Mouse (Mus musculus) midbrain, embryonic 13.5 days (tissue): ENCODE data around the gene Gtf2ird1. TPM values are rescaled to one million over a fixed set of nuclear protein-coding genes. Genes with fewer than 3 reads are reported as not detected.
"Not testable (repeated sequence)": the region's sequence is repeated elsewhere in the genome, so short reads cannot be mapped to it uniquely, and the experiment has no call there.

ENCODE experiments used
- ATAC-seq: fragments of 200-750 bp; cut with Nextera tagmentation; 2 replicates; pipeline ENCODE4 v1.8.0; 2017; ENCODE audit warnings: mild to moderate bottlenecking, moderate TSS enrichment, moderate library complexity
- H3K27ac ChIP-seq: fragments of 300-500 bp; sonication (generic); 2 replicates; pipeline ENCODE4 v1.5.1; 2015; ENCODE audit warnings: inconsistent platforms, mild to moderate bottlenecking, moderate library complexity
- H3K27me3 ChIP-seq: fragments of 300-500 bp; sonication (generic); 2 replicates; pipeline ENCODE4 v1.6.1; 2015; ENCODE audit warnings: mild to moderate bottlenecking, inconsistent platforms
- H3K36me3 ChIP-seq: fragments of 300-500 bp; sonication (generic); 2 replicates; pipeline ENCODE4 v1.6.1; 2015; ENCODE audit warnings: mild to moderate bottlenecking, inconsistent platforms
- H3K4me1 ChIP-seq: fragments of 300-500 bp; sonication (generic); replicated peaks from 2 replicates; pipeline ENCODE4 v1.6.1; 2015; ENCODE audit warnings: inconsistent platforms
- H3K4me2 ChIP-seq: fragments of 300-500 bp; sonication (generic); replicated peaks from 2 replicates; pipeline ENCODE4 v1.6.1; 2015; ENCODE audit warnings: moderate library complexity, mild to moderate bottlenecking, inconsistent platforms
- H3K4me3 ChIP-seq: fragments of 300-500 bp; sonication (generic); replicated peaks from 2 replicates; pipeline ENCODE4 v1.5.1; 2015; ENCODE audit warnings: mild to moderate bottlenecking, inconsistent platforms
- H3K9ac ChIP-seq: fragments of 300-500 bp; sonication (generic); replicated peaks from 2 replicates; pipeline ENCODE4 v1.6.1; 2015; ENCODE audit warnings: mild to moderate bottlenecking, inconsistent platforms
- H3K9me3 ChIP-seq: fragments of 300-500 bp; sonication (generic); 2 replicates; pipeline ENCODE4 v1.6.1; 2016; ENCODE audit warnings: mild to moderate bottlenecking, inconsistent platforms
- WGBS: fragments of 180-500 bp; shearing (Covaris S2); methylation state at CpG from one replicate; pipeline ENCODE4 v1.1.7; 2015; 5-methylcytosine and 5-hydroxymethylcytosine counted together
- polyA plus RNA-seq: library from polyadenylated mRNA; unstranded; fragments of >200 nt; fragmentation: Nextera tagmentation; extraction: Ambion mirVana; gene quantifications from 2 replicates; pipeline ENCODE4 v1.2.1, GENCODE M21; 2015

Gtf2ird1 gene
- polyA plus RNA-seq, 1 experiment from 2014 or later, result 96.6 TPM

- H3K27ac ChIP-seq, result no peak overlapping the region
- 96% methylated on average over 2 of the region's 2 CpGs for WGBS
- no peak for ATAC-seq
Observed at GRCm38 (mm10) chr5:134457371-134457770, 855 bp upstream of the Gtf2ird1 start.

GRCm38 (mm10) chr5:134455914-134456423 is 547 bp downstream of the Gtf2ird1 start:
- Histone ChIP-seq H3K4me2 (peak overlapping the region; percentile 78), H3K9me3 (peaks cover 5% of the 10 kb centered on the region; the same call in 1 of the 2 replicates), H3K4me1 (peaks cover 27% of the 10 kb centered on the region), H3K27ac (peak overlapping the region; percentile 89), H3K27me3 (no peaks in the 10 kb centered on the region), H3K9ac (peak overlapping the region; percentile 84), H3K4me3 (peak overlapping the region; percentile 72), H3K36me3 (peaks cover 23% of the 10 kb centered on the region)
- under 1% methylated on average over 17 of the region's 17 CpGs for WGBS
- peak; percentile 62 for ATAC-seq

More at GRCm38 (mm10) chr5:134457371-134457770, 855 bp upstream of the Gtf2ird1 start:
- no peaks in the 10 kb centered on the region for H3K9me3 ChIP-seq
- H3K36me3 ChIP-seq, result peaks cover 10% of the 10 kb centered on the region
- no peak overlapping the region for H3K4me2 ChIP-seq
- no peaks in the 10 kb centered on the region for H3K27me3 ChIP-seq
- peaks cover 27% of the 10 kb centered on the region for H3K4me1 ChIP-seq
- no peak overlapping the region for H3K9ac ChIP-seq
- no peak overlapping the region for H3K4me3 ChIP-seq

- under 1% methylated on average over 21 of the region's 21 CpGs for WGBS
Observed at GRCm38 (mm10) chr5:134455186-134455895, 1.2 kb downstream of the Gtf2ird1 start.

GRCm38 (mm10) chr5:134454421-134454820 is 2.1 kb downstream of the Gtf2ird1 start:
- H3K9me3 ChIP-seq, result peaks cover 5% of the 10 kb centered on the region; the same call in 1 of the 2 replicates
- peaks cover 28% of the 10 kb centered on the region for H3K36me3 ChIP-seq
- WGBS, result 24% methylated on average over 9 of the region's 9 CpGs
- no peak for ATAC-seq
- H3K27me3 ChIP-seq, result no peaks in the 10 kb centered on the region
- peak overlapping the region; percentile 72 for H3K4me3 ChIP-seq
- peak overlapping the region; percentile 78 for H3K4me2 ChIP-seq
- H3K27ac ChIP-seq, result peak overlapping the region; percentile 89
- peak overlapping the region; percentile 84 for H3K9ac ChIP-seq
- peaks cover 27% of the 10 kb centered on the region for H3K4me1 ChIP-seq

More at GRCm38 (mm10) chr5:134455186-134455895, 1.2 kb downstream of the Gtf2ird1 start:
- Histone ChIP-seq H3K4me2 (peak overlapping the region; percentile 78), H3K27me3 (no peaks in the 10 kb centered on the region), H3K4me1 (peaks cover 27% of the 10 kb centered on the region), H3K9ac (peak overlapping the region; percentile 84), H3K36me3 (peaks cover 23% of the 10 kb centered on the region), H3K4me3 (peak overlapping the region; percentile 72), H3K27ac (peak overlapping the region; percentile 89), H3K9me3 (peaks cover 5% of the 10 kb centered on the region; the same call in 1 of the 2 replicates)
- ATAC-seq, result peak; percentile 48

- no peaks in the 10 kb centered on the region for H3K27me3 ChIP-seq
- no peak overlapping the region for H3K9ac ChIP-seq
- H3K4me2 ChIP-seq, result peak overlapping the region; percentile 78
- 55% methylated on average over 1 of the region's 1 CpGs for WGBS
- peaks cover 28% of the 10 kb centered on the region for H3K36me3 ChIP-seq
- peaks cover 27% of the 10 kb centered on the region for H3K4me1 ChIP-seq
- H3K27ac ChIP-seq, result no peak overlapping the region
- ATAC-seq, result no peak
- H3K9me3 ChIP-seq, result peaks cover 5% of the 10 kb centered on the region; the same call in 1 of the 2 replicates
- no peak overlapping the region for H3K4me3 ChIP-seq
Observed at GRCm38 (mm10) chr5:134453577-134453976, 2.9 kb downstream of the Gtf2ird1 start.

GRCm38 (mm10) chr5:134446755-134447154 is 9.8 kb downstream of the Gtf2ird1 start:
- not testable (repeated sequence) for H3K4me2 ChIP-seq, H3K27ac ChIP-seq, H3K27me3 ChIP-seq, H3K4me3 ChIP-seq, H3K9ac ChIP-seq, H3K4me1 ChIP-seq, ATAC-seq
- H3K9me3 ChIP-seq, result 0 out of 2 replicates have a peak, but pooled peaks cover 12% of the 10 kb centered on the region
- WGBS, result 94% methylated on average over 4 of the region's 4 CpGs
- H3K36me3 ChIP-seq, result peaks cover 56% of the 10 kb centered on the region

GRCm38 (mm10) chr5:134445895-134446294 is 10.6 kb downstream of the Gtf2ird1 start:
- Histone ChIP-seq H3K4me2 (no peak overlapping the region), H3K4me1 (peaks cover 10% of the 10 kb centered on the region), H3K27ac (no peak overlapping the region; the same call in 1 of the 2 replicates), H3K36me3 (peaks cover 58% of the 10 kb centered on the region), H3K9ac (no peak overlapping the region), H3K4me3 (no peak overlapping the region), H3K27me3 (no peaks in the 10 kb centered on the region), H3K9me3 (0 out of 2 replicates have a peak, but pooled peaks cover 12% of the 10 kb centered on the region)
- 84% methylated on average over 10 of the region's 10 CpGs for WGBS
- no peak for ATAC-seq

GRCm38 (mm10) chr5:134445208-134445831 is 11.2 kb downstream of the Gtf2ird1 start:
- H3K27me3 ChIP-seq, result no peaks in the 10 kb centered on the region
- no peak overlapping the region for H3K9ac ChIP-seq
- no peak for ATAC-seq
- no peak overlapping the region for H3K4me3 ChIP-seq
- peaks cover 64% of the 10 kb centered on the region for H3K36me3 ChIP-seq
- no peak overlapping the region for H3K4me2 ChIP-seq
- 0 out of 2 replicates have a peak, but pooled peaks cover 12% of the 10 kb centered on the region for H3K9me3 ChIP-seq
- 80% methylated on average over 10 of the region's 10 CpGs for WGBS
- H3K4me1 ChIP-seq, result peaks cover 12% of the 10 kb centered on the region
- H3K27ac ChIP-seq, result no peak overlapping the region

- H3K27me3 ChIP-seq, result no peaks in the 10 kb centered on the region
- 97% methylated on average over 7 of the region's 7 CpGs for WGBS
- peaks cover 66% of the 10 kb centered on the region for H3K36me3 ChIP-seq
- no peak for ATAC-seq
- no peak overlapping the region for H3K4me2 ChIP-seq
- no peak overlapping the region for H3K4me3 ChIP-seq
- H3K9ac ChIP-seq, result no peak overlapping the region
- peaks cover 20% of the 10 kb centered on the region for H3K4me1 ChIP-seq
- no peak overlapping the region for H3K27ac ChIP-seq
- H3K9me3 ChIP-seq, result 0 out of 2 replicates have a peak, but pooled peaks cover 12% of the 10 kb centered on the region
Observed at GRCm38 (mm10) chr5:134444473-134444872, 12.0 kb downstream of the Gtf2ird1 start.

GRCm38 (mm10) chr5:134442066-134442465 is 14.4 kb downstream of the Gtf2ird1 start:
- Histone ChIP-seq H3K9me3 (0 out of 2 replicates have a peak, but pooled peaks cover 12% of the 10 kb centered on the region), H3K36me3 (peaks cover 68% of the 10 kb centered on the region)
- whole genome bisulfite sequencing, result 98% methylated on average over 3 of the region's 3 CpGs

GRCm38 (mm10) chr5:134441105-134441504 is 15.4 kb downstream of the Gtf2ird1 start:
- Histone ChIP-seq H3K4me2 (no peak overlapping the region), H3K27ac (no peak overlapping the region), H3K36me3 (peaks cover 64% of the 10 kb centered on the region), H3K4me1 (peaks cover 39% of the 10 kb centered on the region), H3K9ac (no peak overlapping the region), H3K27me3 (no peaks in the 10 kb centered on the region), H3K9me3 (0 out of 2 replicates have a peak, but pooled peaks cover 12% of the 10 kb centered on the region), H3K4me3 (no peak overlapping the region)
- 89% methylated on average over 3 of the region's 3 CpGs for WGBS
- ATAC-seq, result no peak

More at GRCm38 (mm10) chr5:134442066-134442465, 14.4 kb downstream of the Gtf2ird1 start:
- Histone ChIP-seq H3K9ac (no peak overlapping the region), H3K4me3 (no peak overlapping the region), H3K4me2 (no peak overlapping the region), H3K27me3 (no peaks in the 10 kb centered on the region), H3K27ac (no peak overlapping the region), H3K4me1 (peaks cover 31% of the 10 kb centered on the region)
- no peak for ATAC-seq

- no peak for ATAC-seq
- H3K36me3 ChIP-seq, result peaks cover 64% of the 10 kb centered on the region
- 76% methylated on average over 12 of the region's 12 CpGs for WGBS
- H3K9me3 ChIP-seq, result 0 out of 2 replicates have a peak, but pooled peaks cover 12% of the 10 kb centered on the region
- no peak overlapping the region for H3K4me2 ChIP-seq
- no peaks in the 10 kb centered on the region for H3K27me3 ChIP-seq
- H3K4me1 ChIP-seq, result peaks cover 38% of the 10 kb centered on the region
- H3K4me3 ChIP-seq, result no peak overlapping the region
- H3K9ac ChIP-seq, result no peak overlapping the region
- H3K27ac ChIP-seq, result no peak overlapping the region
Observed at GRCm38 (mm10) chr5:134440098-134440497, 16.4 kb downstream of the Gtf2ird1 start.
